ENCODE assay signal across 22 mouse cellular contexts in the genomic region with DNA sequence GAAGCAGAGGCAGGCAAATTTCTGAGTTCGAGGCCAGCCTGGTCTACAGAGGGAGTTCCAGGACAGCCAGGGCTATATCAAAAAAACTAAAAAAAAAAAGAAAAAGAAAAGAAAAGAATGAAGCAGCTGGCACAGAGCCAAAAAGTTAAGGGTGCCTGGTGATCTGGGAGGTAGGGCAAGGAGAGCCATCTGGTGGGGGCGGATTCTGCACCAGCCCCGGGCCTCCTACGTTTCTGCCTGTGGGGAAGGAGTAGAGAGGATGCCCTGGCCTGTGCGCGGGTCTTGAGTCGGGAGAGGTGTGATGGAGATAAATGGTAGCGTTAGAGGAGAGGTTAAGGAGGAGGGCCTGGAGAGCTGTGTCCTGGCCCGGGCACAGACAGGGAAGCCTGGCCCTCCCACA. TPM values are rescaled to one million over a fixed set of nuclear protein-coding genes. Genes with fewer than 3 reads are reported as not detected.
DNase-seq lines count a peak whose midpoint lies in the region; TF ChIP-seq lines count a peak whose summit lies in the region.
"Had no signal": no experiment of that assay in that cellular context is flagged by ENCODE, and none has a peak within 500 bp of the region (broad histone marks: within the 10 kb centered on the region; RNA-seq: fewer than 3 reads in every experiment).

No protein-coding gene starts in this region.

- H3K4me1 ChIP-seq in cerebellum, adult 2 months (ENCODE audit: control insufficient read depth, insufficient read depth, low read length): peaks cover 33% of the 10 kb centered on the region
- H3K4me1 ChIP-seq in spleen, adult 2 months (ENCODE audit: control insufficient read depth, insufficient read depth, insufficient read length): peaks cover 2% of the 10 kb centered on the region; the same call in 1 of the 2 replicates
- H3K4me1 ChIP-seq: forebrain, embryonic 10.5 days had no signal

- no peak overlapping the region for H3K4me3 ChIP-seq in cerebellum, adult 2 months (replicated peaks; ENCODE audit: insufficient read depth, low read depth, low read length)
- H3K4me3 ChIP-seq in spleen, adult 2 months (ENCODE audit: extremely low read depth, insufficient read depth, insufficient read length): no peak overlapping the region
- H3K4me3 ChIP-seq: embryonic facial prominence, embryonic 13.5 days; embryonic facial prominence, embryonic 15.5 days; erythroblast, embryonic 14.5 days; forebrain, embryonic 10.5 days; forebrain, embryonic 12.5 days had no signal

- no peak for TF ChIP-seq CTCF in cerebellum, adult 2 months (IDR thresholded peaks at IDR 0.05; ENCODE audit: borderline replicate concordance, insufficient read depth, low read depth, low read length)
- TF ChIP-seq CTCF in spleen, adult 2 months (IDR thresholded peaks at IDR 0.05; ENCODE audit: extremely low read depth, insufficient read depth, insufficient read length, insufficient replicate concordance): no peak

- peak overlapping the region; percentile 4; the same call in 1 of the 2 replicates for H3K27ac ChIP-seq in cerebellum, adult 2 months (ENCODE audit: insufficient read depth, low read length)
- H3K27ac ChIP-seq in spleen, adult 2 months (ENCODE audit: insufficient read depth, low read length): peak overlapping the region; percentile 30; the same call in 1 of the 2 replicates
- H3K27ac ChIP-seq: embryonic facial prominence, embryonic 13.5 days; embryonic facial prominence, embryonic 15.5 days; forebrain, embryonic 10.5 days; forebrain, embryonic 12.5 days had no signal

- H3K27me3 ChIP-seq in cerebellum, adult 2 months (ENCODE audit: control insufficient read depth, insufficient read depth, low read length): no peaks in the 10 kb centered on the region
- no peaks in the 10 kb centered on the region for H3K27me3 ChIP-seq in spleen, adult 2 months (ENCODE audit: control insufficient read depth, insufficient read depth, low read length)
- H3K27me3 ChIP-seq: embryonic facial prominence, embryonic 13.5 days; embryonic facial prominence, embryonic 15.5 days; forebrain, embryonic 12.5 days had no signal

- DNase-seq in cerebellum, adult 2 months: peak in 1 of 2 experiments; percentile 45
- no peak for DNase-seq in cerebellum, adult 11 months
- peak; percentile 56 for DNase-seq in cerebellum, adult 9-11 months
- no peak for DNase-seq in cerebellum, postnatal 4 days (ENCODE audit: low spot score in 2 of 2)
- no peak for DNase-seq in spleen, adult 2 months (ENCODE audit: low read depth in 1 of 2, low spot score in 2 of 2)
- DNase-seq in spleen, postnatal 14 days (ENCODE audit: low spot score in 2 of 2): no peak
- DNase-seq: adrenal gland, adult 2 months; adrenal gland, postnatal 10 days; adrenal gland, postnatal 25 days; cerebellum, adult 8-10 months; embryo, embryonic 11 days had no signal

- H3K36me3 ChIP-seq in spleen, adult 2 months (ENCODE audit: control insufficient read depth, insufficient read depth, low read length): peaks cover 22% of the 10 kb centered on the region

- TF ChIP-seq POLR2A in cerebellum, adult 2 months (IDR thresholded peaks at IDR 0.05; ENCODE audit: borderline replicate concordance, insufficient read depth, low read length): no peak
- no peak for TF ChIP-seq POLR2A in spleen, adult 2 months (IDR thresholded peaks at IDR 0.05; ENCODE audit: low read depth, low read length)

- WGBS in cerebellum, adult 2 months: 32% methylated on average over 9 of the region's 9 CpGs
- 91% methylated on average over 9 of the region's 9 CpGs for WGBS in spleen, adult 2 months

RNA-seq across cellular contexts. Expression of gene Smg9, which starts 8.8 kb away (rescaled TPM):
- 89.3 and 95.5 TPM in 2 replicates for polyA plus RNA-seq in cerebellum, adult 2 months (2012; rRNA removed)
- polyA plus RNA-seq in spleen, adult 2 months (2012; rRNA removed): 55.7 and 83.3 TPM in 2 replicates

RNA-seq across cellular contexts. Expression of gene Kcnn4, which starts 38.1 kb away (rescaled TPM):
- 0.49 and 0.59 TPM in 2 replicates for polyA plus RNA-seq in cerebellum, adult 2 months (2012; rRNA removed)
- 102 and 133 TPM in 2 replicates for polyA plus RNA-seq in spleen, adult 2 months (2012; rRNA removed)

RNA-seq across cellular contexts. Expression of gene Irgc1, which starts 43.9 kb away (rescaled TPM):
- polyA plus RNA-seq in cerebellum, adult 2 months (2012; rRNA removed): not detected in 2 replicates
- 6.5 and 19.9 TPM in 2 replicates for polyA plus RNA-seq in spleen, adult 2 months (2012; rRNA removed)
- polyA plus RNA-seq: adrenal gland, adult 2 months; brain, embryonic 14.5 days; embryonic facial prominence, embryonic 11.5 days; embryonic facial prominence, embryonic 13.5 days; embryonic facial prominence, embryonic 15.5 days; erythroblast, embryonic 14.5 days; forebrain, embryonic 10.5 days; forebrain, embryonic 12.5 days; forebrain, embryonic 14.5 days; forebrain, embryonic 16.5 days had no signal

RNA-seq across cellular contexts. Expression of gene Plaur, which starts 54.1 kb away (rescaled TPM):
- 0.79 and 0.97 TPM in 2 replicates for polyA plus RNA-seq in cerebellum, adult 2 months (2012; rRNA removed)
- 51.2 and 58.6 TPM in 2 replicates for polyA plus RNA-seq in spleen, adult 2 months (2012; rRNA removed)

RNA-seq across cellular contexts. Expression of gene Lypd5, which starts 59.2 kb away (rescaled TPM):
- not detected in 2 replicates for polyA plus RNA-seq in cerebellum, adult 2 months (2012; rRNA removed)
- not detected in 2 replicates for polyA plus RNA-seq in spleen, adult 2 months (2012; rRNA removed)
- polyA plus RNA-seq: adrenal gland, adult 2 months; C2C12; embryonic facial prominence, embryonic 11.5 days; erythroblast, embryonic 14.5 days; forebrain, embryonic 10.5 days; forebrain, embryonic 12.5 days; forebrain, embryonic 14.5 days; forebrain, embryonic 16.5 days; frontal cortex, adult 2 months had no signal

Comparison
In these comparisons a context has a peak if more than half of its experiments do, and no peak if none do; other contexts are left out.
1. RNA of gene Kcnn4, which starts 38.1 kb away (polyA plus RNA-seq): 102 to 133 TPM in spleen, adult 2 months; 0.49 to 0.59 TPM in cerebellum, adult 2 months; every median in the first group is over 10 times any median in the second.